Mouse (Mus musculus) heart, adult 2 months (tissue): Measurements from ENCODE around the gene Hipk2.

Experiments used
- CTCF ChIP-seq: fragments of 200-600 bp; IDR thresholded peaks from 2 replicates; pipeline ENCODE4 v1.8.1; 2022; ENCODE audit warnings: antibody characterized with exemption, mild to moderate bottlenecking, moderate library complexity
- POLR2A ChIP-seq: fragments of 200-500 bp; IDR thresholded peaks from 2 replicates; pipeline ENCODE4 v1.6.1; 2011; ENCODE audit warnings: mild to moderate bottlenecking, low read depth, low read length, control low read depth; ENCODE audit not compliant: insufficient read depth

GRCm38 (mm10) chr6:38859819-38860218, 16.1 kb downstream of the Hipk2 start:
- TF ChIP-seq POLR2A, result no peak
- no peak for TF ChIP-seq CTCF
